Mouse (Mus musculus) stomach, embryonic 14.5 days (tissue): ENCODE results near the gene 6330409D20Rik. TPM values are rescaled to one million over a fixed set of nuclear protein-coding genes. Genes with fewer than 3 reads are reported as not detected.

Experiments used
- ATAC-seq: fragments of 200-750 bp; cut with Nextera tagmentation; 2 replicates; pipeline ENCODE4 v1.8.0; 2017; ENCODE audit warnings: low read depth, moderate TSS enrichment; ENCODE audit not compliant: insufficient number of reproducible peaks, insufficient read depth, low FRiP score
- H3K27ac ChIP-seq: fragments of 300-500 bp; sonication (generic); 2 replicates; pipeline ENCODE4 v1.5.1; 2014; ENCODE audit warnings: mild to moderate bottlenecking, low read length, moderate library complexity, mixed read lengths
- H3K27me3 ChIP-seq: fragments of 300-500 bp; sonication (generic); 2 replicates; pipeline ENCODE4 v1.6.1; 2014; ENCODE audit warnings: low read length, control low read depth, mixed read lengths; ENCODE audit not compliant: control insufficient read depth, insufficient read depth
- H3K36me3 ChIP-seq: fragments of 300-500 bp; sonication (generic); 2 replicates; pipeline ENCODE4 v1.6.1; 2014; ENCODE audit warnings: mild to moderate bottlenecking, control low read depth, low read length, moderate library complexity, mixed read lengths; ENCODE audit not compliant: control insufficient read depth, insufficient read depth
- H3K4me1 ChIP-seq: fragments of 300-500 bp; sonication (generic); 2 replicates; pipeline ENCODE4 v1.6.1; 2014; ENCODE audit warnings: low read length, control low read depth, mixed read lengths; ENCODE audit not compliant: control insufficient read depth, insufficient read depth
- H3K4me2 ChIP-seq: fragments of 300-500 bp; sonication (generic); replicated peaks from 2 replicates; pipeline ENCODE4 v1.6.1; 2014; ENCODE audit warnings: low read depth, low read length, control low read depth
- H3K4me3 ChIP-seq: fragments of 300-500 bp; sonication (generic); 2 replicates; pipeline ENCODE4 v1.5.1; 2014; ENCODE audit warnings: low read depth, low read length, control low read depth
- H3K9ac ChIP-seq: fragments of 300-500 bp; sonication (generic); replicated peaks from 2 replicates; pipeline ENCODE4 v1.6.1; 2014; ENCODE audit warnings: low read depth, mild to moderate bottlenecking, control low read depth, low read length, moderate library complexity, mixed read lengths
- H3K9me3 ChIP-seq: fragments of 300-500 bp; sonication (generic); 2 replicates; pipeline ENCODE4 v1.6.1; 2016; ENCODE audit warnings: low read depth, low read length, control low read depth; ENCODE audit not compliant: control insufficient read depth
- WGBS: fragments of 180-500 bp; shearing (Covaris S2); extraction: QIAGEN DNeasy Blood & Tissue Kit; methylation state at CpG from one replicate; pipeline ENCODE4 v1.1.7; 2014; 5-methylcytosine and 5-hydroxymethylcytosine counted together
- polyA plus RNA-seq: library from polyadenylated mRNA; unstranded; fragments of >200 nt; fragmentation: Nextera tagmentation; extraction: Ambion mirVana; gene quantifications from 2 replicates; pipeline ENCODE4 v1.2.1, GENCODE M21; 2014

The 6330409D20Rik gene
- polyA plus RNA-seq, 1 experiment from 2014 or later = 0.67 TPM

GRCm38 (mm10) chr2:32736306-32736829 is 4.4 kb downstream of the 6330409D20Rik start:
- no peak overlapping the region for H3K9ac ChIP-seq
- no peak for ATAC-seq
- 0 out of 2 replicates have a peak, but pooled peaks cover under 1% of the 10 kb centered on the region for H3K27me3 ChIP-seq
- H3K36me3 ChIP-seq = no peaks in the 10 kb centered on the region; the same call in 1 of the 2 replicates
- WGBS = 51% methylated on average over 3 of the region's 3 CpGs
- H3K9me3 ChIP-seq = no peaks in the 10 kb centered on the region
- H3K4me3 ChIP-seq = no peak overlapping the region
- peaks cover 27% of the 10 kb centered on the region for H3K4me1 ChIP-seq
- H3K4me2 ChIP-seq = no peak overlapping the region
- peak overlapping the region; percentile 11; the same call in 1 of the 2 replicates for H3K27ac ChIP-seq

- peaks cover 35% of the 10 kb centered on the region for H3K4me1 ChIP-seq
- WGBS = 51% methylated on average over 4 of the region's 4 CpGs
- no peak overlapping the region for H3K4me3 ChIP-seq
- H3K27ac ChIP-seq = peak overlapping the region; percentile 63; the same call in 1 of the 2 replicates
- no peak for ATAC-seq
- H3K9ac ChIP-seq = no peak overlapping the region
- no peaks in the 10 kb centered on the region; the same call in 1 of the 2 replicates for H3K36me3 ChIP-seq
- no peaks in the 10 kb centered on the region for H3K9me3 ChIP-seq
- H3K27me3 ChIP-seq = no peaks in the 10 kb centered on the region
- no peak overlapping the region for H3K4me2 ChIP-seq
These were observed 5.9 kb downstream of the 6330409D20Rik start for GRCm38 (mm10) chr2:32734933-32735332.

- H3K36me3 ChIP-seq = no peaks in the 10 kb centered on the region; the same call in 1 of the 2 replicates
- no peak for ATAC-seq
- peaks cover 35% of the 10 kb centered on the region for H3K4me1 ChIP-seq
- H3K9me3 ChIP-seq = no peaks in the 10 kb centered on the region
- H3K27ac ChIP-seq = peak overlapping the region; percentile 63; the same call in 1 of the 2 replicates
- H3K4me2 ChIP-seq = no peak overlapping the region
- no peaks in the 10 kb centered on the region for H3K27me3 ChIP-seq
- WGBS = 40% methylated on average over 4 of the region's 4 CpGs
- H3K4me3 ChIP-seq = no peak overlapping the region
- no peak overlapping the region for H3K9ac ChIP-seq
These were observed 6.3 kb downstream of the 6330409D20Rik start for GRCm38 (mm10) chr2:32734480-32734879.

GRCm38 (mm10) chr2:32732695-32733094 is 8.1 kb downstream of the 6330409D20Rik start:
- no peaks in the 10 kb centered on the region; the same call in 1 of the 2 replicates for H3K36me3 ChIP-seq
- no peak overlapping the region for H3K4me2 ChIP-seq
- H3K9me3 ChIP-seq = no peaks in the 10 kb centered on the region
- peaks cover 38% of the 10 kb centered on the region for H3K4me1 ChIP-seq
- no peak for ATAC-seq
- 79% methylated on average over 6 of the region's 6 CpGs for WGBS
- H3K9ac ChIP-seq = no peak overlapping the region
- H3K27me3 ChIP-seq = no peaks in the 10 kb centered on the region
- H3K27ac ChIP-seq = no peak overlapping the region
- no peak overlapping the region for H3K4me3 ChIP-seq

- no peak overlapping the region for H3K4me3 ChIP-seq
- no peak for ATAC-seq
These were observed 8.9 kb downstream of the 6330409D20Rik start for GRCm38 (mm10) chr2:32731911-32732310.

GRCm38 (mm10) chr2:32730854-32731253 is 10.0 kb downstream of the 6330409D20Rik start:
- no peaks in the 10 kb centered on the region for H3K9me3 ChIP-seq
- peak overlapping the region; percentile 83 for H3K27ac ChIP-seq
- no peaks in the 10 kb centered on the region for H3K27me3 ChIP-seq
- H3K36me3 ChIP-seq = no peaks in the 10 kb centered on the region; the same call in 1 of the 2 replicates
- H3K9ac ChIP-seq = no peak overlapping the region
- H3K4me3 ChIP-seq = no peak overlapping the region
- 22% methylated on average over 11 of the region's 11 CpGs for WGBS
- peak overlapping the region; percentile 51 for H3K4me2 ChIP-seq
- ATAC-seq = no peak
- peaks cover 35% of the 10 kb centered on the region for H3K4me1 ChIP-seq

More at GRCm38 (mm10) chr2:32731911-32732310, 8.9 kb downstream of the 6330409D20Rik start:
- Histone ChIP-seq H3K9me3 (no peaks in the 10 kb centered on the region), H3K9ac (no peak overlapping the region), H3K4me2 (0 out of 2 replicates have a peak overlapping the region, but pooled peaks have one; percentile 13), H3K27ac (peak overlapping the region; percentile 83), H3K4me1 (peaks cover 38% of the 10 kb centered on the region), H3K36me3 (no peaks in the 10 kb centered on the region; the same call in 1 of the 2 replicates), H3K27me3 (no peaks in the 10 kb centered on the region)
- 50% methylated on average over 4 of the region's 4 CpGs for WGBS

- H3K4me2 ChIP-seq = peak overlapping the region; percentile 51
- H3K9ac ChIP-seq = no peak overlapping the region
- no peaks in the 10 kb centered on the region for H3K27me3 ChIP-seq
- peak overlapping the region; percentile 58; the same call in 1 of the 2 replicates for H3K27ac ChIP-seq
- H3K9me3 ChIP-seq = no peaks in the 10 kb centered on the region
- 70% methylated on average over 4 of the region's 4 CpGs for WGBS
- ATAC-seq = no peak
- H3K4me3 ChIP-seq = peak overlapping the region; percentile 8; the same call in 1 of the 2 replicates
- peaks cover 28% of the 10 kb centered on the region for H3K4me1 ChIP-seq
- no peaks in the 10 kb centered on the region; the same call in 1 of the 2 replicates for H3K36me3 ChIP-seq
These were observed 11.3 kb downstream of the 6330409D20Rik start for GRCm38 (mm10) chr2:32729547-32729946.

GRCm38 (mm10) chr2:32728463-32728862 is 12.4 kb downstream of the 6330409D20Rik start:
- ATAC-seq = no peak
- Histone ChIP-seq H3K27ac (peak overlapping the region; percentile 58; the same call in 1 of the 2 replicates), H3K4me2 (peak overlapping the region; percentile 51), H3K27me3 (no peaks in the 10 kb centered on the region), H3K36me3 (no peaks in the 10 kb centered on the region; the same call in 1 of the 2 replicates), H3K9me3 (no peaks in the 10 kb centered on the region), H3K4me3 (peak overlapping the region; percentile 29), H3K4me1 (peaks cover 26% of the 10 kb centered on the region), H3K9ac (peak overlapping the region; percentile 10; the same call in 1 of the 2 replicates)
- 46% methylated on average over 7 of the region's 7 CpGs for WGBS
